Mouse (Mus musculus): ENCODE data around the gene Sytl3. TPM values are rescaled to one million over a fixed set of nuclear protein-coding genes. Genes with fewer than 3 reads are reported as not detected.
A peak's percentile ranks its signal among the peaks of the same experiment; 100 is the strongest.

Gene Sytl3
- polyA plus RNA-seq, 1 experiment = 1.2 TPM

- Histone ChIP-seq H3K27me3 (ENCODE audit: control insufficient read depth, insufficient read depth, low read length) (no peaks in the 10 kb centered on the region), H3K36me3 (ENCODE audit: control insufficient read depth, insufficient read depth, low read length) (no peaks in the 10 kb centered on the region), H3K4me1 (ENCODE audit: control insufficient read depth, insufficient read depth, low read length) (peaks cover 23% of the 10 kb centered on the region), H3K4me3 (ENCODE audit: control insufficient read depth, low read depth, low read length) (peak overlapping the region; percentile 90), H3K27ac (ENCODE audit: control insufficient read depth, insufficient read depth, low read depth, low read length) (peak overlapping the region; percentile 75)
- TF ChIP-seq CTCF (IDR thresholded peaks at IDR 0.05; ENCODE audit: control insufficient read depth, insufficient read depth, insufficient replicate concordance, low read depth, low read length) = no peak
- no peak; the same call in 1 of the 2 replicates for TF ChIP-seq POLR2A (IDR thresholded peaks at IDR 0.05; ENCODE audit: control insufficient read depth, low read depth, low read length)
Measured at GRCm38 (mm10) chr17:6783006-6783661, 124.2 kb downstream of the Sytl3 start.

DNA sequence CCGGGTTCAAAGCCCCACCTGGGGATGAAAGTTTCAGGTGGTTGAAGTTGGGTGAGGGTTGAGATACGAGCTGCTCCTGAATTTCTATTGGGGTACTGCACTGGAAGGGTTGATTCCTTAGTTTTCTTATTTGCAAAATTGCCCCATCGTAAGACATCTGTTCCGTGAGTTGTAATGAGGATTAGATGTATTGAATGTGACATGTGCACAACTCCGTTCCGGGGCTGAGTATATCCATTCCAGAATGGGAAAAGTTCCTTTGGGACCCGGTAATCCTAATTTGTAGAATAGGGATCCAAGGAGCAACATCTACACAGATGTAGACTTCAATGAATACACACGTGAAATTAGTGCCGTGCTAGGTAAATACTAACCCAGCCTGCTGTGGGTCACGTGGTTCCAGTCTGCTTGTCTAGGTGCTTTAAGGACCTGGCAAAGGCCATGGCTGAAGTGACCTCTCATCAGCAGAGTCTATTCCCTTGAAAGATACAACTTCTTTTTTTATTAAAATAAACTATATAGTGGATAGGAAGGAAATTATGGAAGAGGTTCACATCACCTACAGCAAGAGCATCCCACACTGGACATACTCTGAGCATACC, 125.0 kb downstream of the Sytl3 start:
- no peaks in the 10 kb centered on the region for H3K27me3 ChIP-seq (ENCODE audit: control insufficient read depth, insufficient read depth, low read length)
- TF ChIP-seq POLR2A (IDR thresholded peaks at IDR 0.05; ENCODE audit: control insufficient read depth, low read depth, low read length) (no peak), CTCF (IDR thresholded peaks at IDR 0.05; ENCODE audit: control insufficient read depth, insufficient read depth, insufficient replicate concordance, low read depth, low read length) (no peak)
- peaks cover 18% of the 10 kb centered on the region for H3K4me1 ChIP-seq (ENCODE audit: control insufficient read depth, insufficient read depth, low read length)
- no peak overlapping the region for H3K4me3 ChIP-seq (ENCODE audit: control insufficient read depth, low read depth, low read length)
- no peak overlapping the region for H3K27ac ChIP-seq (ENCODE audit: control insufficient read depth, insufficient read depth, low read depth, low read length)
- no peaks in the 10 kb centered on the region for H3K36me3 ChIP-seq (ENCODE audit: control insufficient read depth, insufficient read depth, low read length)

DNA sequence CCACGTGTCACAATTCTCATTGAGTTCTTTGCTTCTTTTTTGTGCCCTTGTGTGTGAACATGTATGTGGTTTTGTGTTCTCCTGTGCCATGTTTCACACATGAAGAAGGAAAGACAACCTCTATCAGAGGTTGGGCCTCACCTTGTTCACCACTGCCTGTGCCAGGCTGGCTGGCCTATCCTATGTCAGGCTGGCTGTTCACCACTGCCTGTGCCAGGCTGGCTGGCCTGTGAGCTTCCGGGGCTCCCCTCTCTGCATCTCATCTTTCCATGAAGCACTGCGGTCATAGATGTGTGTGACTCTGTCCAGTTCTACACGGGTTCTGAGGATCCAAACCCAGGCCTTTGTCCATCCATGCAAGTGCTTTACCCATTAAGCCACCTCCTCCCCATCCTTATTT, 128.3 kb downstream of the Sytl3 start:
- no peak overlapping the region for H3K4me3 ChIP-seq (ENCODE audit: control insufficient read depth, low read depth, low read length)
- no peak overlapping the region for H3K27ac ChIP-seq (ENCODE audit: control insufficient read depth, insufficient read depth, low read depth, low read length)
- TF ChIP-seq POLR2A (IDR thresholded peaks at IDR 0.05; ENCODE audit: control insufficient read depth, low read depth, low read length) (no peak), CTCF (IDR thresholded peaks at IDR 0.05; ENCODE audit: control insufficient read depth, insufficient read depth, insufficient replicate concordance, low read depth, low read length) (no peak)
- no peaks in the 10 kb centered on the region for H3K36me3 ChIP-seq (ENCODE audit: control insufficient read depth, insufficient read depth, low read length)
- peaks cover 7% of the 10 kb centered on the region for H3K4me1 ChIP-seq (ENCODE audit: control insufficient read depth, insufficient read depth, low read length)
- no peaks in the 10 kb centered on the region for H3K27me3 ChIP-seq (ENCODE audit: control insufficient read depth, insufficient read depth, low read length)

Other genes starting within 250 kb of the Sytl3 start
- 1,644 and 1,736 TPM in 2 replicates for gene Dynlt1b, start 229.0 kb upstream of the Sytl3 start, polyA plus RNA-seq (2012; rRNA removed)
- 13.9 and 14.1 TPM in 2 replicates for gene Dynlt1c, start 57.4 kb upstream of the Sytl3 start, polyA plus RNA-seq (2012; rRNA removed)
- gene Dynlt1f, start 3.2 kb upstream of the Sytl3 start, polyA plus RNA-seq (2012; rRNA removed) = 780 and 809 TPM in 2 replicates
- gene Ezr, start 123.7 kb downstream of the Sytl3 start, polyA plus RNA-seq (2012; rRNA removed) = 4.5 and 7.8 TPM in 2 replicates